Mouse (Mus musculus): ENCODE measurements at regions not wholly inside any gene's neighbourhood (a gene's known extent, or its start where the extent isn't known, plus 50 kb on each side); places are given as distances from the start of the nearest gene placed in this dataset.

- TF ChIP-seq GATA1 (IDR thresholded peaks at IDR 0.05; ENCODE audit: low read length) = no peak
Observed at GRCm38 (mm10) chr1:43247609-43248008, 50.8 kb upstream of the Fhl2 start.

GRCm38 (mm10) chr1:43250281-43250680 is 53.5 kb upstream of the Fhl2 start:
- TF ChIP-seq GATA1 (IDR thresholded peaks at IDR 0.05; ENCODE audit: low read length) = no peak

- no peak for TF ChIP-seq GATA1 (IDR thresholded peaks at IDR 0.05; ENCODE audit: low read length)
Observed at GRCm38 (mm10) chr1:43251356-43251755, 54.6 kb upstream of the Fhl2 start.

- no peak for TF ChIP-seq GATA1 (IDR thresholded peaks at IDR 0.05; ENCODE audit: low read length)
Observed at GRCm38 (mm10) chr1:43254129-43254528, 57.3 kb upstream of the Fhl2 start.

- no peak for TF ChIP-seq GATA1 (IDR thresholded peaks at IDR 0.05; ENCODE audit: low read length)
Observed at GRCm38 (mm10) chr1:43256078-43256477, 59.3 kb upstream of the Fhl2 start.

GRCm38 (mm10) chr1:43257909-43258308 is 61.1 kb upstream of the Fhl2 start:
- no peak for TF ChIP-seq GATA1 (IDR thresholded peaks at IDR 0.05; ENCODE audit: low read length)

- TF ChIP-seq GATA1 (IDR thresholded peaks at IDR 0.05; ENCODE audit: low read length) = no peak
Observed at GRCm38 (mm10) chr1:43259841-43260240, 63.1 kb upstream of the Fhl2 start.

- no peak for TF ChIP-seq GATA1 (IDR thresholded peaks at IDR 0.05; ENCODE audit: low read length)
Observed at GRCm38 (mm10) chr1:43260491-43260890, 63.7 kb upstream of the Fhl2 start.

- no peak for TF ChIP-seq GATA1 (IDR thresholded peaks at IDR 0.05; ENCODE audit: low read length)
Observed at GRCm38 (mm10) chr1:43264407-43264889, 67.7 kb upstream of the Fhl2 start.

- no peak for TF ChIP-seq GATA1 (IDR thresholded peaks at IDR 0.05; ENCODE audit: low read length)
Observed at GRCm38 (mm10) chr1:43265699-43266455, 69.1 kb upstream of the Fhl2 start.

- no peak for TF ChIP-seq GATA1 (IDR thresholded peaks at IDR 0.05; ENCODE audit: low read length)
Observed at GRCm38 (mm10) chr1:43269685-43270084, 72.9 kb upstream of the Fhl2 start.

GRCm38 (mm10) chr1:43273236-43273868 is 76.6 kb upstream of the Fhl2 start:
- TF ChIP-seq GATA1 (IDR thresholded peaks at IDR 0.05; ENCODE audit: low read length) = no peak

- no peak for TF ChIP-seq GATA1 (IDR thresholded peaks at IDR 0.05; ENCODE audit: low read length)
Observed at GRCm38 (mm10) chr1:43291736-43292135, 95.0 kb upstream of the Fhl2 start.

- TF ChIP-seq GATA1 (IDR thresholded peaks at IDR 0.05; ENCODE audit: low read length) = no peak
Observed at GRCm38 (mm10) chr1:43292561-43292960, 95.8 kb upstream of the Fhl2 start.

- no peak for TF ChIP-seq GATA1 (IDR thresholded peaks at IDR 0.05; ENCODE audit: low read length)
Observed at GRCm38 (mm10) chr1:43294221-43295012, 97.6 kb upstream of the Fhl2 start.

- no peak for TF ChIP-seq GATA1 (IDR thresholded peaks at IDR 0.05; ENCODE audit: low read length)
Observed at GRCm38 (mm10) chr1:43297579-43297978, 100.8 kb upstream of the Fhl2 start.

Measured in G1E-ER4 (cell line).